Mouse (Mus musculus) gastrocnemius, adult 2 months (tissue): Measurements from ENCODE around the gene Sparcl1. TPM values are rescaled to one million over a fixed set of nuclear protein-coding genes. Genes with fewer than 3 reads are reported as not detected.

Experiments
- DNase-seq: peaks from one replicate; pipeline ENCODE4 v3.0.0; 2022
- H3K27ac ChIP-seq: fragments of 200-600 bp; 2 replicates; pipeline ENCODE4 v1.8.1; 2022; ENCODE audit warnings: mild to moderate bottlenecking
- H3K4me3 ChIP-seq: fragments of 200-600 bp; 2 replicates; pipeline ENCODE4 v1.8.1; 2022; ENCODE audit warnings: mild to moderate bottlenecking, moderate library complexity
- CTCF ChIP-seq: fragments of 200-600 bp; IDR thresholded peaks from 2 replicates; pipeline ENCODE4 v1.8.1; 2022; ENCODE audit warnings: antibody characterized with exemption, mild to moderate bottlenecking, moderate library complexity
- intact Hi-C: fragments of 180-260 bp; cut with DNase I; formaldehyde crosslinking; loops from one replicate; pipeline ENCODE4 v1.15.1; 2025
- total RNA-seq, 2 experiments: library from RNA; stranded (reverse); gene quantifications; 2 replicates each; pipeline ENCODE4 v1.2.3; 2021

The Sparcl1 gene
- total RNA-seq, 2 experiments from 2014 or later: 83.5 to 151 TPM

GRCm38 (mm10) chr5:104108127-104108875, 5.2 kb downstream of the Sparcl1 start:
- no peak for DNase-seq
- no peak for TF ChIP-seq CTCF
- Histone ChIP-seq H3K4me3 (peak overlapping the region; percentile 77), H3K27ac (peak overlapping the region; percentile 92)
- intact Hi-C loops: no loop called here

- H3K27ac ChIP-seq: peak overlapping the region; percentile 28; the same call in 1 of the 2 replicates
- no peak overlapping the region for H3K4me3 ChIP-seq
- intact Hi-C loops: no loop called here
- no peak for DNase-seq
- TF ChIP-seq CTCF: no peak
These were observed 9.4 kb downstream of the Sparcl1 start for GRCm38 (mm10) chr5:104104111-104104510.

GRCm38 (mm10) chr5:104103171-104103570, 10.4 kb downstream of the Sparcl1 start:
- TF ChIP-seq CTCF: no peak

GRCm38 (mm10) chr5:104101678-104102531, 11.6 kb downstream of the Sparcl1 start:
- Histone ChIP-seq H3K4me3 (no peak overlapping the region), H3K27ac (peak overlapping the region; percentile 56)
- TF ChIP-seq CTCF: no peak
- intact Hi-C loops: no loop called here
- DNase-seq: peak; percentile 44

More at GRCm38 (mm10) chr5:104103171-104103570, 10.4 kb downstream of the Sparcl1 start:
- Histone ChIP-seq H3K27ac (peak overlapping the region; percentile 40; the same call in 1 of the 2 replicates), H3K4me3 (no peak overlapping the region)
- no peak for DNase-seq
- intact Hi-C loops: no loop called here

- no peak for TF ChIP-seq CTCF
- Histone ChIP-seq H3K27ac (peak overlapping the region; percentile 77), H3K4me3 (peak overlapping the region; percentile 4; the same call in 1 of the 2 replicates)
- intact Hi-C loops: no loop called here
- DNase-seq: peak; percentile 52
These were observed 17.2 kb downstream of the Sparcl1 start for GRCm38 (mm10) chr5:104096078-104096938.

- TF ChIP-seq CTCF: no peak
- DNase-seq: no peak
- intact Hi-C loops: no loop called here
- H3K27ac ChIP-seq: peak overlapping the region; percentile 77
- H3K4me3 ChIP-seq: peak overlapping the region; percentile 4; the same call in 1 of the 2 replicates
These were observed 18.0 kb downstream of the Sparcl1 start for GRCm38 (mm10) chr5:104095416-104096077.

- no peak for DNase-seq
- intact Hi-C loops: no loop called here
- Histone ChIP-seq H3K4me3 (no peak overlapping the region), H3K27ac (no peak overlapping the region)
- no peak for TF ChIP-seq CTCF
These were observed 23.8 kb downstream of the Sparcl1 start for GRCm38 (mm10) chr5:104089751-104090150.

- TF ChIP-seq CTCF: no peak
- no peak for DNase-seq
- H3K27ac ChIP-seq: no peak overlapping the region
- intact Hi-C loops: no loop called here
- H3K4me3 ChIP-seq: no peak overlapping the region
These were observed 28.2 kb downstream of the Sparcl1 start for GRCm38 (mm10) chr5:104085366-104085765.

- no peak for DNase-seq
- Histone ChIP-seq H3K27ac (no peak overlapping the region), H3K4me3 (no peak overlapping the region)
- intact Hi-C loops: no loop called here
- TF ChIP-seq CTCF: no peak
These were observed 32.8 kb downstream of the Sparcl1 start for GRCm38 (mm10) chr5:104080736-104081135.

- no peak for TF ChIP-seq CTCF
- intact Hi-C loops: loop anchor here (5.0 kb wide), 1 partner anchor 255 kb away; no protein-coding TSS in a partner anchor
These were observed 36.0 kb downstream of the Sparcl1 start, which contains the start of gene Gm17660 for GRCm38 (mm10) chr5:104077508-104077907. TSS of gene Gm17660 (minus strand) at chr5:104077608.

GRCm38 (mm10) chr5:104076361-104076760, 37.2 kb downstream of the Sparcl1 start:
- intact Hi-C loops: loop anchor here (5.0 kb wide), 1 partner anchor 256 kb away; no protein-coding TSS in a partner anchor
- TF ChIP-seq CTCF: no peak
- no peak for DNase-seq

More at GRCm38 (mm10) chr5:104077508-104077907, 36.0 kb downstream of the Sparcl1 start, which contains the start of gene Gm17660:
- no peak for DNase-seq
- Histone ChIP-seq H3K27ac (no peak within 1 kb of the TSS), H3K4me3 (no peak within 1 kb of the TSS)

More at GRCm38 (mm10) chr5:104076361-104076760, 37.2 kb downstream of the Sparcl1 start:
- Histone ChIP-seq H3K4me3 (no peak overlapping the region), H3K27ac (no peak overlapping the region)
